Mouse (Mus musculus) embryo, embryonic 10 days (tissue): ENCODE measurements around the gene Olfr624.
"Not testable (repeated sequence)": the region's sequence is repeated elsewhere in the genome, so short reads cannot be mapped to it uniquely, and the experiment has no call there.

Source experiments
- DNase-seq: peaks from one replicate; pipeline ENCODE4 v3.0.0-alpha.2; 2015; ENCODE audit warnings: low spot score

Gene Olfr624

DNA sequence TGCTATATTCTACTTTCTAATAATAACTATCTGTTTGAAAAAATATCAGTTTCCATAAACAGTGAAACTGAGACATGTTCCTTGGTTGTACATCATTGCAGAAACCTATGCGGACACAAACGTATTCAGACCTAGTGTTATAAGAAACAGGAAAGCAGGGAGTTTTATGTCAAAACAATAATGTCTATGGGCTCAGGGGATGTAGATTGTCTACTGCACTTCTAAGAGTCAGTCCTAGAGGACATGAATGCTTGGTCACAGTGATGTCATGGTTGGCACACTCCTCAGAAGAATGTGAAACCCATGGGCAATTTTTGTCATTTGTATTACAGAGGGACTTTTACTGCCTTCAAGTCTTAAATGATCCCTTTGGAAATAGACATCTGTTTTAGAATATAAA, at the start of gene Olfr624:
Gene Olfr624, minus strand, starts transcription at position 101 of the 400 bp plus-strand sequence.
- no peak for DNase-seq

DNA sequence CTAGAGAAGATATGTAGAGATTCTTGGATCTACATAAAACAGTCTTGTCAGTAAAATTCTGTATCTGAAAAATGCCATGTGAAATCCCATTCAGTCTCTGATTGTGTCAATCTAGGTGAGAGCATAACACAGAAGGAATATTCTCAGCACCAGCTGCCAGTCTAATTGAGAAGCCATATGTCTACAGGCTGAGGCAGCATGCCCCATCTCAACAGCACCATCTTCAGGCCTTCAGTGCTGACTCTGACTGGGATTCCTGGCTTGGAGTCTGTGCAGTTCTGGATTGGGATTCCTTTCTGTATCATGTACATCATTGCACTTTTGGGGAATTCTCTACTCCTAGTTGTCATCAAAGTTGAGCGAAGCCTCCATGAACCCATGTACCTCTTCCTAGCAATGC, 45.4 kb upstream of the Olfr624 start:
- DNase-seq = not testable (repeated sequence)

DNA sequence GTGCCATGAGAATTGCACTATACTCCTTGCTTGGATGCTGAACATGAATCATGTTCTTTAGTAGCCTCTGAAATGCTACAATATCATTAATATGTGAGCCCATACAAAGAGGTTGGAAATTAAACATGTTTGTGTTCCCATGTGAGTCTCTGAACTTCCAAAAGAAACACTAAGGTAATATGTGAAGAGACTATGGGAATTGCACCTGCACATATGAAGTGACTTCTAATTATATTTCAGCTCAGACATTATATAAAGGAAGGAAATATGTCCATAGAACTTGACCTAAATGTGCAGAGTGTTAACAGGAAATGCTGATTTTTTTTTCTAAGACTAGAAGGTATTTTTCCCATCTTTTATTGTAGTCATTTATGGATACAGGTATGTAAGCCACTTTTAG, 43.4 kb upstream of the Olfr624 start, which contains the start of gene Olfr243:
Gene Olfr243, plus strand, starts transcription at position 301 of the 400 bp plus-strand sequence.
- DNase-seq = no peak

DNA sequence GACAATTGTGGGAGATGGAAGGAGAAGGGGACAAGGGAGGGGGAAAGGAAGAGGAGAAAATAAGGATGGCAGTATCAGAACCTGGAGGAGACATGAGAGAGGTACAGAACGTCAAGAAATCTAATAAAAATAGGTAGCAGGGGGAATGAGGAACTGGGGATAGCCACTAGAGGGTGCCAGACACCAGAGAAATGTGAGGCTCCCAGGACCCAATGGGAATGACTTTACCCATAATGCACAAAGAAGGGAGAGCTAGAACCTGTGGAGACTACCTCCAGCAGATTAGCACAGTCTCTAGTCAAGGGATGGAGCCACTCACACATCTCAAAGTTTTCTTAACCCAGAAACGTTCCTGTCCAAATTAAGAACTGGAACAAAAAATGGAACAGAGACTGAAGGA, 41.0 kb upstream of the Olfr624 start:
- DNase-seq = peak; percentile 4

DNA sequence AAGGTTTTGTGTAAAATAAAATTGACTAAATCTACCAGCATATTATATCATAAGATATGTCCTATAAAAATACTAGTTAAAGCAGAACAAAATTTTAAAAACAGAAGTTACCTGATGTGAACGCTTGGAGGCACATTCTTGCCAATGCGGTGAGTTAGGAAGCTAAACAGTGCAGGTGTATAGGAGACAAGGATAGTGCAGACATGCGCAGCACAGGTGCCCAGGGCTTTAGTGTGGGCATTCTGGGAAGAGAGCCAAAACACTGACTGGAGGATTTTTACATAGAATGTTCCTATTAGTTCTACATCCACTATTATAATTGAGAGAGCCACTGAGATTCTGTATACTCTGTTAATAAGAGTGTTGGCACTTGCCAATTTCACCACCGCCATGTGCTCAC, 28.5 kb upstream of the Olfr624 start:
- DNase-seq = no peak

DNA sequence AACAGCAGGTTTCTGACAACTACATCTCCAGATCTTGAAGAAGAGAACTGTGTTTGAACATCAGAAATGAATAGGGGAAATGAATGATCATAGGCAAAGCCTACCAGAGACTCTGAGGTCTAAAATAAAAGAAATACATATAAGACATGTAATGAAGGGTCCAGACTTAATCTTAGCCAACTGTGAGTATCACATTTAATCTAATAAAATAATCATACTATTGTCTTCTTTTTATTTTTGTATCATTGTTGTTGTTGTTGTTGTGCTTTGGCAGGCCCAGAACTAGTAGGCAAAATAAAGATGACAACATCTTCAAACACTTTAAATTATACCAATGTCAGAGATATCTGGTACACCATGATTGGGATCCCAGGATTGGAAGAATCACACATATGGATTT, 11.4 kb upstream of the Olfr624 start, which contains the start of gene Olfr625-ps1:
Gene Olfr625-ps1, plus strand, starts transcription at position 301 of the 400 bp plus-strand sequence.
- DNase-seq = no peak

DNA sequence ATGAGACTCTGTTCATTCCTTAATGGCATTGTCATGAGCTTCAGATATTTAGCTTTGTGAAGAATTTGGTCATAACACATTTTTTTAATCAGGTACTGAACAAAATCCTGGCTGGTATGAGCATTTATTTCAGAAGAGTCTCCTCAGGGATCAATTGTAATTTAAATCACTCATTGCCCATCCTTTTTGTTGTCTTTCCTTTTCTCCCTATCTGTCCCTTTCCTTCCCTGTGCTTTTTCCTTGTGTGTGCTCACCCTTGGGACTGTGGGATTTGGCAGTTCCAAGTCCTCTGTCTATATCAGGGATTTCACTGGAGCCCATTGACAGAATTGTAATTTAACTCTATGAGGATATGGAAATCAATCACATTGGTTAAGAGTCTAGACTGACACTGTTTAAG, 7.4 kb downstream of the Olfr624 start, which contains the start of gene Olfr623:
Gene Olfr623, minus strand, starts transcription at position 101 of the 400 bp plus-strand sequence.
- DNase-seq = no peak

DNA sequence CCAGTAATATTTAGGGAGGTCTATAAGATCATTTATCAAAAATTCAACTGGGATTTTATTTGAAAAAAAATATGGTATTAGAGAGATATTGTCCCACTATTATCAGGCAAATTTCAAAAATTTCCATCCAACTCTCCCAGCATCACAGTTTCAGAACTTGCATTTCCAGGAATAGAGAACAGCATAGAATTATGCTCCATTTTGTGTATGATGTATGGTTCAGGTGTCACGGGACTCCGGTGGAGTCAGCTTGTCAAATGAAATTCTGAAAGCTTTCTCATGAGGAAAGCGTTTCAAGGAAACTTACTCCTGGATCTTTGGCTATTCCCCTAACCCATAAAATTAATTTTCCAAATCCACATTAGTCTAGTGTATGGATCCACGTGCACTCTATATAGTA, 26.9 kb downstream of the Olfr624 start:
- no peak for DNase-seq

DNA sequence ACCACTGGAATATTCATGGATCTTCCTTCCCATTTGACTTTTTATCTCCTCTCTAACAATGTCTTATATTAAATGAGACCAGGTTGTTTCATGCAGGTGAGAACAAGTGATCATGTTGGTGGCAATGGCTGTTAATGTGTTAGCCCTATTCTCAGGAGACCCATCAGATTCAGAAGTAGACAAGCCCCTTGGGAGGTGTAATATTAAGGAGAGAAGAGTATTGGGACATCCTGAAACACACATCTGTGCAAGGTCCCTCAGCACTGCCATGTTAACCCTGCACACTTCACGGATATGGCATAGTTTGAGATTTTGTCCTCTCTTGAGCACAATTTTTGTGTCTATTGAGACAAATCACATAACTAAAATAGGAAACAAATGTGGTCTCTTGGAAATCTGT, 28.4 kb downstream of the Olfr624 start, which contains the start of gene Olfr622:
Gene Olfr622, minus strand, starts transcription at position 101 of the 400 bp plus-strand sequence.
- no peak for DNase-seq

DNA sequence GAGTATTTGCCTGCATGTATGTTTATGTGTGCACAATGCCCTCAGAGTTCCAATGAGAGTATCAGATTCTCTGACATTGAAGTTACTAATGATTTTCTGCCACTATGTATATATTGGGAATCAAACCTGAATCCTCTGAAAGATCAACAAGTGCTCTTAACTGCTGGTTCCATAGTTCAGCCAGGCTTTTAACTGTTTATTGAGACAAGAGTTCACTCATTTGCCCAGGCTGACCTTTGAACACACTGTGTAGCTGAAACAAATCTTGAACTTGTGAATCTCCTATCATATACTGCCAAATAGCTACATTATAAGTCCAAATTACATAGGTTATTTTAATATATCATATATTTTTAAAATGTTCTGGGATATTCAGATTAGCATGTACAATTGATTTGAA, 34.2 kb downstream of the Olfr624 start:
- no peak for DNase-seq
